Comparison of ENCODE assay signal across 8 mouse cellular contexts in the genomic region with DNA sequence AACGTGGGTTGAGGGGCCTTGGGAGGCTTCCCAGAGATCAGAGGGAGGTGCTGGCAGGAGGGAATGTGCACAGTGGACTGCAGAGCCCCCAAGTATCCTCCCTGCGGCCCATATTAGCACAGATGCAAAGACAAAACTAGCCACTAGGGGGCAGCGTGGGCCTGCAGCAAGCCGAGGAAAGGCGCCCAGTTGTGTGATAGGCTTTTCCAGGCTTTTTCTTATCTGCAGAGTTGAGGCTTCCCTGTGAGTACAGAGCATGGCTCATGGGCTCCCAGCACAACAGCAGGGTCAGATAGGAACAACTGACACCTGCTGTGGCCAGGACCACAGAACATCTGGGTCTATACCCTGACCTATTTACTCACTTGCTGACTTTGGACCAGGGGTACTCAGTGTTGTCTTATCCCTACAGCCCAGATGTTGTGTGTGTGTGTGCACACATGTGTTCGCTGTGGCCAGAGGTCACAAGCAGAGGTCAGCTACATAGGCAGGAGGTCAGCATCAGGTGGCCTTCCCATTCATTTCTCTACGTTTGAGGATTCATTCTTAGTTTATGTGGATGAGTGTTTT. TPM values are rescaled to one million over a fixed set of nuclear protein-coding genes. Genes with fewer than 3 reads are reported as not detected.
A peak's percentile ranks its signal among the peaks of the same experiment; 100 is the strongest.
DNase-seq lines count a peak whose midpoint lies in the region; ATAC-seq and TF ChIP-seq lines count a peak whose summit lies in the region.

No protein-coding gene starts in this region.

- no peak overlapping the region for H3K4me2 ChIP-seq in heart, embryonic 11.5 days
- H3K4me2 ChIP-seq in kidney, embryonic 14.5 days (replicated peaks; ENCODE audit: low read depth, low read length), result no peak overlapping the region
- H3K4me2 ChIP-seq in liver, embryonic 11.5 days, result no peak overlapping the region

- H3K27ac ChIP-seq in embryonic fibroblast, embryonic 13.5 days (ENCODE audit: insufficient read depth, low read length), result no peak overlapping the region
- no peak overlapping the region for H3K27ac ChIP-seq in heart, embryonic 11.5 days (ENCODE audit: low read depth, low read length)
- H3K27ac ChIP-seq in kidney, embryonic 14.5 days (ENCODE audit: low read depth, low read length), result no peak overlapping the region
- H3K27ac ChIP-seq in liver, embryonic 11.5 days (ENCODE audit: low read depth, low read length), result peak overlapping the region; percentile 42; the same call in 1 of the 2 replicates

- no peak for TF ChIP-seq POLR2A in embryonic fibroblast, embryonic 13.5 days (IDR thresholded peaks at IDR 0.05; ENCODE audit: low read depth, low read length)

- H3K9me3 ChIP-seq in heart, embryonic 11.5 days (replicated peaks; ENCODE audit: control insufficient read depth, low read length), result no peaks in the 10 kb centered on the region
- H3K9me3 ChIP-seq in kidney, embryonic 14.5 days (ENCODE audit: control insufficient read depth, low read length), result no peaks in the 10 kb centered on the region
- H3K9me3 ChIP-seq in liver, embryonic 11.5 days (ENCODE audit: control insufficient read depth, low read length), result no peaks in the 10 kb centered on the region

- no peaks in the 10 kb centered on the region for H3K4me1 ChIP-seq in embryonic fibroblast, embryonic 13.5 days (ENCODE audit: control insufficient read depth, insufficient read depth, low read length)
- peaks cover 6% of the 10 kb centered on the region; the same call in 1 of the 2 replicates for H3K4me1 ChIP-seq in heart, embryonic 11.5 days (ENCODE audit: control insufficient read depth, insufficient read depth, low read length)
- no peaks in the 10 kb centered on the region for H3K4me1 ChIP-seq in kidney, embryonic 14.5 days (ENCODE audit: control insufficient read depth, insufficient read depth, low read length)
- peaks cover 20% of the 10 kb centered on the region for H3K4me1 ChIP-seq in liver, embryonic 11.5 days (replicated peaks; ENCODE audit: control insufficient read depth, insufficient read depth, low read length)

- ATAC-seq in heart, embryonic 11.5 days (replicated peaks; ENCODE audit: insufficient number of reproducible peaks, low FRiP score, low TSS enrichment), result peak; percentile 31
- ATAC-seq in kidney, embryonic 14.5 days (ENCODE audit: low FRiP score, low TSS enrichment), result peak; percentile 48
- peak; percentile 50 for ATAC-seq in liver, embryonic 11.5 days (replicated peaks; ENCODE audit: low FRiP score)

- H3K27me3 ChIP-seq in heart, embryonic 11.5 days (ENCODE audit: control insufficient read depth, insufficient read depth, low read length), result no peaks in the 10 kb centered on the region
- H3K27me3 ChIP-seq in kidney, embryonic 14.5 days (ENCODE audit: control insufficient read depth, insufficient read depth, low read length), result no peaks in the 10 kb centered on the region
- no peaks in the 10 kb centered on the region for H3K27me3 ChIP-seq in liver, embryonic 11.5 days (replicated peaks; ENCODE audit: control insufficient read depth, insufficient read depth, low read length)
- no peaks in the 10 kb centered on the region for H3K27me3 ChIP-seq in splenic B cell, adult 2 months (ENCODE audit: control insufficient read depth, insufficient read depth, low read length, poor library complexity, severe bottlenecking)

- no peak overlapping the region for H3K9ac ChIP-seq in heart, embryonic 11.5 days (ENCODE audit: low read depth, low read length)
- H3K9ac ChIP-seq in kidney, embryonic 14.5 days (ENCODE audit: low read depth, low read length), result no peak overlapping the region
- no peak overlapping the region for H3K9ac ChIP-seq in liver, embryonic 11.5 days (ENCODE audit: low read depth, low read length)

- WGBS in heart, embryonic 11.5 days (ENCODE audit: insufficient replicate concordance), result 22% methylated on average over 7 of the region's 7 CpGs
- WGBS in kidney, embryonic 14.5 days, result 33% methylated on average over 7 of the region's 7 CpGs
- 24% methylated on average over 7 of the region's 7 CpGs for WGBS in liver, embryonic 11.5 days

- TF ChIP-seq CTCF in embryonic fibroblast, embryonic 13.5 days (IDR thresholded peaks at IDR 0.05; ENCODE audit: borderline replicate concordance, insufficient read depth, low read length), result peak; percentile 82

- no peak overlapping the region for H3K4me3 ChIP-seq in embryonic fibroblast, embryonic 13.5 days (ENCODE audit: insufficient read depth, low read length)
- H3K4me3 ChIP-seq in heart, embryonic 11.5 days (ENCODE audit: low read depth, low read length), result no peak overlapping the region
- no peak overlapping the region for H3K4me3 ChIP-seq in kidney, embryonic 14.5 days (ENCODE audit: low read length)
- H3K4me3 ChIP-seq in liver, embryonic 11.5 days (ENCODE audit: low read depth, low read length), result no peak overlapping the region

- DNase-seq in A20 (ENCODE audit: low read depth, low spot score), result peak; percentile 52
- peak; percentile 87 to 90 for DNase-seq in adrenal gland, postnatal 36 days
- peak; percentile 83 for DNase-seq in liver, embryonic 11.5 days (ENCODE audit: low spot score)
- DNase-seq in naive thymus-derived CD4-positive, alpha-beta T cell, adult 2 months (ENCODE audit: low read depth), result peak; percentile 88
- peak; percentile 85 for DNase-seq in splenic B cell, adult 2 months (ENCODE audit: low read depth, low spot score)

- H3K36me3 ChIP-seq in heart, embryonic 11.5 days (ENCODE audit: control insufficient read depth, insufficient read depth, low read length), result peaks cover 17% of the 10 kb centered on the region
- H3K36me3 ChIP-seq in kidney, embryonic 14.5 days (ENCODE audit: control insufficient read depth, insufficient read depth, low read length), result peaks cover 59% of the 10 kb centered on the region
- H3K36me3 ChIP-seq in liver, embryonic 11.5 days (ENCODE audit: control insufficient read depth, insufficient read depth, low read length), result peaks cover 40% of the 10 kb centered on the region
- H3K36me3 ChIP-seq in splenic B cell, adult 2 months (ENCODE audit: control insufficient read depth, insufficient read depth, low read length, poor library complexity, severe bottlenecking), result peaks cover 3% of the 10 kb centered on the region; the same call in 1 of the 2 replicates

RNA-seq across cellular contexts. Expression of a gene that starts 7.7 kb away (rescaled TPM):
- 100 to 1,000 TPM; 177 to 218 TPM for total RNA-seq in adrenal gland, postnatal 36 days (2021)
- 86.0 and 88.1 TPM in 2 replicates for polyA plus RNA-seq in embryonic fibroblast, embryonic 13.5 days (2011; ENCODE audit: insufficient read length, low read depth, missing spikeins)
- polyA plus RNA-seq in heart, embryonic 11.5 days (2014; fragmentation: Nextera tagmentation; extraction: Ambion mirVana), result 279 and 280 TPM in 2 replicates
- polyA plus RNA-seq in kidney, embryonic 14.5 days (2014; fragmentation: Nextera tagmentation; extraction: Ambion mirVana), result 142 and 182 TPM in 2 replicates
- polyA plus RNA-seq in liver, embryonic 11.5 days (2014; fragmentation: Nextera tagmentation; extraction: Ambion mirVana), result 307 and 333 TPM in 2 replicates

RNA-seq across cellular contexts. Expression of a gene that starts 30.8 kb away (rescaled TPM):
- total RNA-seq in adrenal gland, postnatal 36 days (2021), result 10 to 100 TPM; 76.4 to 78.4 TPM
- 139 and 148 TPM in 2 replicates for polyA plus RNA-seq in embryonic fibroblast, embryonic 13.5 days (2011; ENCODE audit: insufficient read length, low read depth, missing spikeins)
- polyA plus RNA-seq in heart, embryonic 11.5 days (2014; fragmentation: Nextera tagmentation; extraction: Ambion mirVana), result 42.2 and 49.5 TPM in 2 replicates
- 38.9 and 92.4 TPM in 2 replicates for polyA plus RNA-seq in kidney, embryonic 14.5 days (2014; fragmentation: Nextera tagmentation; extraction: Ambion mirVana)
- 78.5 and 84.8 TPM in 2 replicates for polyA plus RNA-seq in liver, embryonic 11.5 days (2014; fragmentation: Nextera tagmentation; extraction: Ambion mirVana)

RNA-seq across cellular contexts. Expression of a gene that starts 30.9 kb away (rescaled TPM):
- total RNA-seq in adrenal gland, postnatal 36 days (2021), result 10 to 100 TPM; 19.1 to 40.5 TPM
- 123 and 138 TPM in 2 replicates for polyA plus RNA-seq in embryonic fibroblast, embryonic 13.5 days (2011; ENCODE audit: insufficient read length, low read depth, missing spikeins)
- 44.5 and 45.4 TPM in 2 replicates for polyA plus RNA-seq in heart, embryonic 11.5 days (2014; fragmentation: Nextera tagmentation; extraction: Ambion mirVana)
- 46.7 and 50.8 TPM in 2 replicates for polyA plus RNA-seq in kidney, embryonic 14.5 days (2014; fragmentation: Nextera tagmentation; extraction: Ambion mirVana)
- polyA plus RNA-seq in liver, embryonic 11.5 days (2014; fragmentation: Nextera tagmentation; extraction: Ambion mirVana), result 119 and 120 TPM in 2 replicates
